Mouse (Mus musculus): ENCODE measurements at regions not wholly inside any gene's neighbourhood (a gene's known extent, or its start where the extent isn't known, plus 50 kb on each side); places are given as distances from the start of the nearest gene placed in this dataset.

DNA sequence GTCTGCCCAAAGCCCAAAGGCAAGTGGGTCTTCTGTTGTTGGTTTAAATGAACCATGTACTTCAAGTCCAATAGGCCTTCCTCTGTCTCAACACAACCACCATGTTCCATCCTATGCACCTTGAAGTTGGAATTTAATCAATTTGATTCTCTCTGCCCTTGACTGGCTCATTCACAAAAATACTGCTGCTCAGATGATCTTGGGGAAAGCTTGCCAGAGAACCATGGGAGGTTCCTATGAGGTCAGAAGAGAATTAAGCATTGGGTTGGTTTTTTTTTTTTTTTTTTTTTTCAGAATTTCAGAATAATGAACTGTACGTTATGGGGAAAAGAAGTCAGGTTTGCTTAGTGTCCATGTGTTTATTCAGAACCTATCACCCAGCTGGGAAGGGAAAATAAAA lies 224.1 kb upstream of the Tgfbr2 start:
- Histone ChIP-seq H3K4me3 (ENCODE audit: insufficient read depth, low read depth, low read length) (no peak overlapping the region), H3K4me1 (ENCODE audit: control insufficient read depth, insufficient read depth, insufficient read length, low read length) (peaks cover 7% of the 10 kb centered on the region)

DNA sequence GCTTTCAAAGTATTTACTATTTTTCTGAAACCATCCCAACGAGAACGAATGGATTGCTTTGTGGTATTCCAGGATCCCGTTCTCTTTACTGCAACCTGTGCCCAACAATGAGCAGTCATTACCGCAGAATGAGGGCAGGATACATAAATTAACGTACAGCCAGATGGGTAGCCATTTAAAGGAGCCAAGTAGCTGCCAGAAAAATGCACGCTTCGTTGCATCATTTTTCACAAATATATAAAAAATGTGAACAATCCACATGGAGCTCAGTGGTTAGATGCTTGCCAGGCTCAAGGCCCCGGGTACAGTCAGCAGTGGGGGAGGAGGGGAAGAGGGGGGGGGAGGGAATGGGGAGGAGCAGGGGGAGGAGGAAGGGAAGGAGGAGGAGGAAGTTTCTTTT lies 217.1 kb upstream of the Tgfbr2 start:
- Histone ChIP-seq H3K4me3 (ENCODE audit: insufficient read depth, low read depth, low read length) (no peak overlapping the region), H3K4me1 (ENCODE audit: control insufficient read depth, insufficient read depth, insufficient read length, low read length) (no peaks in the 10 kb centered on the region), H3K27ac (replicated peaks; ENCODE audit: low read depth, low read length) (no peak overlapping the region)

More for the DNA sequence above, 224.1 kb upstream of the Tgfbr2 start:
- H3K27ac ChIP-seq (replicated peaks; ENCODE audit: low read depth, low read length): no peak overlapping the region

DNA sequence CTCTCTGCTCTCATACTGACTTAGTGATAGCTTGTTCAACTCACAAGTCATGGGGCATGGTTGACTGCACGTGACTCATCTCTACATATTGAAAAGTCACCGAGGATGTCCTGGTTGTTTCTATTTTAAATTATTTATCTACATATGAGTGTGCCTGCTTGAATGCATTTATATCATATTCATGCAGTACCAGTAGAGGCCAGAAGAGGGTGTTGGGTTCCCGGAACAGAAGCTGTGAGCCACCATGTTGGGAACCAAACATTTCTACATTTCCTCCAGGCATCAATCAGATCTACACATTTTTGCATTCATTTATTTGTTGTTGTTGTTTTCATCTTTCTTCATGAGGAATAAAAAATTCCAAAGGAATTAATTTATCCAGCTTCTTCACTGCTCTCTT lies 214.6 kb upstream of the Tgfbr2 start:
- Histone ChIP-seq H3K27ac (replicated peaks; ENCODE audit: low read depth, low read length) (no peak overlapping the region), H3K4me1 (ENCODE audit: control insufficient read depth, insufficient read depth, insufficient read length, low read length) (peaks cover 3% of the 10 kb centered on the region; the same call in 1 of the 2 replicates), H3K4me3 (ENCODE audit: insufficient read depth, low read depth, low read length) (no peak overlapping the region)

DNA sequence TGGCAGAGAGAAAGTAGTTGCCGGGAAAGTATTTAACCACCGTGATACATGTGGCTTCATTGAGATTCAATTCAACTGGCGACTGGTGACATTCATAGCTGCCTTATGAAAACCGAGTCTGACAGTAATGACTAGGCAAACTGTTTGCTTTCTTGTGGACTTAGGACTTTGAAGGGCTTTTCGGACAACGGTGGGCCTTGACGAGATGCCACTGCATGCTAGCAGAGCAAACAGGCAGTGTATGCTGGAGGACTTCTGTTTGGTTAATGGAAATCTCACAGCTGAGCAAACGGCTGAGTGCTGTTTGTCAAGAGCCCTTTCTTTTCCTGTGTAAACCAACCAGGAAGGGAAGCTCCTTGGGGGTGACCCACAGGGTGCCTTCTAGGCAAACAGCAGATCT lies 213.7 kb upstream of the Tgfbr2 start:
- H3K4me1 ChIP-seq (ENCODE audit: control insufficient read depth, insufficient read depth, insufficient read length, low read length): peaks cover 7% of the 10 kb centered on the region
- no peak overlapping the region for H3K4me3 ChIP-seq (ENCODE audit: insufficient read depth, low read depth, low read length)
- H3K27ac ChIP-seq (replicated peaks; ENCODE audit: low read depth, low read length): no peak overlapping the region

DNA sequence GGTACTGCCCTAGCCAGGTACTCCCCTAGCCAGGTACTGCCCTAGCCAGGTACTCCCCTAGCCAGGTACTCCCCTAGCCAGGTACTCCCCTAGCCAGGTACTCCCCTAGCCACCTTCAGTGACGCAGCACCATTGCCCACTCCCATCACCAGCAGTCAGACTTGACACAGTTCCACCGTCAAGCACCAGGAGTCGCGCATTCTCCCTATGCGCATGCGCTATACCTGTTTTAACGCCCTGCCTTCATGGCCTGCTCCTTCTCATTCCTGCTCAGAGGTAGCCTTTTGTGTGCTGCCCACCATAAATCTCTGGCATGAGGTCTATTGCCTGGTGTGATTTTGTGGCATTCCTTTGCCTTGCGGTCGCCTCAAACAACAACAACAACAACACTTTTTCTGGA lies 212.9 kb upstream of the Tgfbr2 start:
- Histone ChIP-seq H3K4me3 (ENCODE audit: insufficient read depth, low read depth, low read length) (no peak overlapping the region), H3K4me1 (ENCODE audit: control insufficient read depth, insufficient read depth, insufficient read length, low read length) (peaks cover 13% of the 10 kb centered on the region)

DNA sequence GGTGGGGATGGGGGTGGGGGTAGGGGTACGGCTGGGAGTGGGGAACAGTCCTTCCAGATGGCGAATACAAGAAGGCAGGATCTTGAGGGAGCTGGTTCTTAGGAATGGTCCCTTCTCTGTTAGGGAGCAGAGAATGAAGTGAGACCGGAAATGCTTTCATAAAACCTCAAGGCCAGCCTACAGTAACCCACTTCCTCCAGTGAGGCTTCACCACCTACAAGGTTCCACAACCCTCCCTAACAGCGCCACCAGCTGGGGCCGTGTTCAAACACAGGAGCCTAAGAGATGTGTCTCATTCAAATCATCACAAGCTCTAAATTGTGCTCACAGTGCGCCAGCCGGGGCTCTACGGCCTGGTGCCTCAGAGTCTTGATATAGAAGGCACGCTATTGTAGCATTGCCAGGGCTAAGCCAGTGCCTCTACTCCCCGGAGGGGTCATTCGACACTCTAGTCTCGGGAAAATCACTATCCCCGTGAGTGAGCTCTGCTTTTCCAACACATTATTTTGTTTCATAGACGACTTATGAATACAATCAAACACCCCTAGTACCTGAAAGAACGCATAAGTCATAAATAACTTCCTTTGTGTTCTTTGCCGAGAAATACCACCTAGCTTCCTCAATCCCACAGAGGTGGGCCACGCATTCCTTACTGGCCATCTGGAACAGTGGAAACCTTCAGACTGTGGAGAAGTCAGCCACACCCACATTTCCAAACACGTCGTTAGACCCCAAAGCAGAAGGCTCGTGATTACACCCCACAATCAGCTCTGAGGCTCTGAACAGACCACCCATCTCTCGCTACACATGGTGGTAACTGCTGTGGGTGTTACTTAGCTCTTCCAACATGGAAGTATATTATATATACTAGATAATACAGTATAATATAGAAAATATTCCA lies 209.3 kb upstream of the Tgfbr2 start:
- Histone ChIP-seq H3K27ac (replicated peaks; ENCODE audit: low read depth, low read length) (no peak overlapping the region), H3K4me3 (ENCODE audit: insufficient read depth, low read depth, low read length) (no peak overlapping the region), H3K4me1 (ENCODE audit: control insufficient read depth, insufficient read depth, insufficient read length, low read length) (peaks cover 13% of the 10 kb centered on the region)

More for the DNA sequence above, 212.9 kb upstream of the Tgfbr2 start:
- no peak overlapping the region for H3K27ac ChIP-seq (replicated peaks; ENCODE audit: low read depth, low read length)

DNA sequence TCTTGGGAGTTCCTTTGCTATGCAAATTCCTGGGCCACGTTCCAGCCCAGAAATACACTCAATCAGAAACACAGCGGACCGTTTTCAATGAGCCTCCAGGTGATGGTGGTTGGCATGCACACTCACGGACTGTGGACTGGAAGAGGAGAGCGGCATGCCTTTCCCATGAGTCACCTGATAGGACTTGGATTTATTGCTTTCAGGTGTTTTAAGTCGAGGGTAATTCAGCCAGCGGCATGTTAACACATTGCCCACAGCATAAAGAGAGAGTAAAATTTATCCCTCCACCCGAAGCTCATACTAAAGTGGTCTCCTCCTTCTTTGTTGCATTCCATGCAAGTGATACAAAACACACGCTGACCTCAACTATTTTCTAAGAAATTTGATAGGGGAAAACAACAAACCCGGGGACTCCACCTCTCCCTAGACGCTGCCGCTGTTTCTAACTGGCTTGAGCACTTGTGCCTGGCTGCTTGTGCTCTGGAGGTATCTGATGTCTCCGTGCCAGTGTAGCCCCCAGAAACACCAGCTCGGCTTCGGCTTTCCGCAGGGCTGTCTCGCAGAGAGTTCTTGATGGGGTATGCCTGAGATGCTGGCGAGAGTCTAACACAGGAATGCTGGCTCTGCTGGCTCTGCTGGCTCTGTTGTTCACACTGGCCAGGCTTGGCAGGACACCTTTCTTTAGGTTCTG lies 208.4 kb upstream of the Tgfbr2 start:
- H3K4me3 ChIP-seq (ENCODE audit: insufficient read depth, low read depth, low read length): peak overlapping the region; percentile 20; the same call in 1 of the 2 replicates

DNA sequence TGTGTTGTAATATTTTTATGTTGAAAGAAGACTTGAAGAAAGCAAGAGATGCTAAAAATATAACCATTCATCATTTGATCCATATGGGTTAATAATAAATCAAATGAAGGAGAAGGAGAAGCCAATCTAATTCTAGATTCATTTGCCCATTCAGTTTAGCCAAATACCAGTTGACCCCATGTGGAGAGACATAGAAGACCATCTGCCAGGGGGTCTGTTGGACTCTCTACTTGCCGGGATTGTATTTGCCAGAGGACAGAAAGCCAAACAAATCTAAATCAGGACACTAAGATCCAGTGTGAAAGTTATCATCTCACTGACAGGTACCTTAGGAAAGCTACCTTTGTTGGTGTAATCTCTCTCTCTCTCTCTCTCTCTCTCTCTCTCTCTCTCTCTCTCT lies 202.5 kb upstream of the Tgfbr2 start:
- Histone ChIP-seq H3K4me3 (ENCODE audit: insufficient read depth, low read depth, low read length) (no peak overlapping the region), H3K4me1 (ENCODE audit: control insufficient read depth, insufficient read depth, insufficient read length, low read length) (peaks cover 7% of the 10 kb centered on the region; the same call in 1 of the 2 replicates), H3K27ac (replicated peaks; ENCODE audit: low read depth, low read length) (no peak overlapping the region)

More for the DNA sequence above, 208.4 kb upstream of the Tgfbr2 start:
- H3K27ac ChIP-seq (replicated peaks; ENCODE audit: low read depth, low read length): peak overlapping the region; percentile 49; the same call in 1 of the 2 replicates
- H3K4me1 ChIP-seq (ENCODE audit: control insufficient read depth, insufficient read depth, insufficient read length, low read length): peaks cover 13% of the 10 kb centered on the region

DNA sequence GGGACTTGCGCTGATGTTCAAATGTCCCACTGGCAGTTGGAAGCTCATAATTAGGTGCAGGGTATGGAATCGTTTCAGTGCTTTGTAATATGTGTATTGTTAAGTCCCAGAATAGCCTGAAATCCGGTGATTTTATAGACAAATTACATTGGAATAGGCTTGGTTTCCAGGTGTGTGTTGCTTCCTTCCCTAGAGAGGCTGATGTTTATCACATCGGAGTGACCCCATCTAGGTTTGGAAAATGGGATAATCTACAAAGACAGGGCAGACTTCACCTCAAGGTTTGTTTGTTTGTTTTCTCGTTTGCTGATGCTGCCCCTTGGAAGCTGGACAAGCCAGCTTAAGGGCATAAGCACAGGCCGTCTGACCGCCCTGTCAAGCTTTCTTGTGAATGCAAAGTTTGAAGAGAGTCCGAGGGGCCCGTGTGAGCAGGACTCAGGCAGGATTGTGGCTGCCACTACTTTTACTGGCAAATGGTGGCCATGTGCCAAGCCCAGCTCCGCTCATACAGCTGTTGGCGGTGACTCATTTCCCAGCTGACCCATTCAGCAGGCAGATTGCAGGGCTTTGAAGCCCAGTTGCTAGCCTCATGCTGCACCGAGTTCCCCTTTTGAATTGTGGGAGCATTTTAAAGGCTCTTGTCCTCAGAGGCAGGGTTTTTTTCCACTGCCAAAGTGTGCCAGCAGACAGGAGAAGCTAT lies 200.6 kb upstream of the Tgfbr2 start:
- peak overlapping the region; percentile 82 for H3K27ac ChIP-seq (replicated peaks; ENCODE audit: low read depth, low read length)
- H3K4me1 ChIP-seq (ENCODE audit: control insufficient read depth, insufficient read depth, insufficient read length, low read length): peaks cover 7% of the 10 kb centered on the region; the same call in 1 of the 2 replicates
- no peak overlapping the region for H3K4me3 ChIP-seq (ENCODE audit: insufficient read depth, low read depth, low read length)

DNA sequence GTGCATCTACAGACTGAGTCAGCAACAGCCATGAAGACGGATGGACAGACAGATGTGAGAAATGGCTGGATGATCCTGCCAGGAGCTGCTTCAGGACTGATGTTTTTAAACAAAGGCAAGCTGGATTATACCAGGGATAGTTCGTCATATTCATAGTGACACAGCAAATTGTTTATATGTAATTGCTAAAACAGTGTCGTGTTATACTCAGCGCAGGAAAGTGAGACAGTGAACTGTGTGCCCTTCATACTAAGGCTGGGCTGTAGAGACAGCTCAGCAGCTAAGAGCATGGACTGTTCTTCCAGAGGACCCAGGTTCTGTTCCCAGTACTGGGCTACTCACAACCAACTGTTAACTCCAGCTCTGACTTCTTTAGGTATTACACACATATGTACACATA lies 199.2 kb upstream of the Tgfbr2 start:
- H3K4me1 ChIP-seq (ENCODE audit: control insufficient read depth, insufficient read depth, insufficient read length, low read length): peaks cover 7% of the 10 kb centered on the region; the same call in 1 of the 2 replicates
- H3K27ac ChIP-seq (replicated peaks; ENCODE audit: low read depth, low read length): no peak overlapping the region
- no peak overlapping the region for H3K4me3 ChIP-seq (ENCODE audit: insufficient read depth, low read depth, low read length)

DNA sequence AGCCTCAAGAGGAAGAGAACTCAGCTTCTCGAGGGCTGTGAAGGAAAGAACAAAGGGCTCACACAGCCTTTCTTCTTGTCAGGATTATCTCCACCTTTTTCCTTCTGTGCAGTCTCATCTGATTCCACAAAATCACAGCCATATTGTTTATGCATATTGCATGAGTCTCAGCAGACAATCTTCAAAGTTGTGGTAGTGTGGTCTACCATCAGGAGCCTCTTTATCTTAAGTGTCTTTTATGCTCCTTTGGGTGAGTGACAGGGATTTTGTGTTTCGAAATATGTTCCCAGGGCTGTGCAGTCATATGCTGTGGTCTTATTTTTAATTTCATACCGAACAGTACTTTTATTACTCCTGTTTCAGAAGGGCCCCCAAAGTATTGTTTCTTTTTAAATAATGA lies 198.2 kb upstream of the Tgfbr2 start:
- peaks cover 7% of the 10 kb centered on the region; the same call in 1 of the 2 replicates for H3K4me1 ChIP-seq (ENCODE audit: control insufficient read depth, insufficient read depth, insufficient read length, low read length)
- H3K27ac ChIP-seq (replicated peaks; ENCODE audit: low read depth, low read length): no peak overlapping the region
- H3K4me3 ChIP-seq (ENCODE audit: insufficient read depth, low read depth, low read length): no peak overlapping the region

DNA sequence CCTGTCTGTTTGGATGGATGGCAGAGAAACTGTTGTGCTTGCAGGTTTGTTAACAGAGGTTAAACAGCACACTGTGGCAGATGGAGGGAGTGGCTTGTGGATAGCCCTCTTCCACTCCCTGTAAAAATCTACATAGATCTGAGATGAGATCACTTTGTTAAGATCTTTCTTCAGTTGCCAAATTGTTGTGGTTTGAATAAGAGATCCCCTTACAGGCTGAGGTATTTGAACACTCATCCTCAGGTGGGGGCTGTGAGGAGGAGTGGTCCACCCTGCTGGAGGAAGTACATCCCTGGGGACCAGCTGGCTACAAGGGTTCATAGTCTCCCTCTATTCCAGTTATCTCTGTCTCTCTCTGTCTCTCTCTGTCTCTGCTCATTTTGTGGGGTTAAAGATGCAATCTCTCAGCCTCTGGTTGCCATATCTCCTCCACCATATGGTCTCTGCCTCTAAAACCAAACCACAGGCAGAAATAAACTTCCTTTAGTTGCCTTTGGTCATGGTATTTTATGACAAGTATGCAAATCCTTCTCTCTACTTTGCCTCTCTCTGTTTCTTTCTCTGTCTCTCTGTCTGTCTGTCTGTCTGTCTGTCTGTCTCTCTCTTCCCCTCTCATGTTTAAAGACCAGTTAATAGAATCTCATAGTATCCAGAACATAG lies 194.0 kb upstream of the Tgfbr2 start:
- H3K4me1 ChIP-seq (ENCODE audit: control insufficient read depth, insufficient read depth, insufficient read length, low read length): 0 out of 2 replicates have a peak, but pooled peaks cover 2% of the 10 kb centered on the region
- no peak overlapping the region for H3K4me3 ChIP-seq (ENCODE audit: insufficient read depth, low read depth, low read length)
- H3K27ac ChIP-seq (replicated peaks; ENCODE audit: low read depth, low read length): no peak overlapping the region

DNA sequence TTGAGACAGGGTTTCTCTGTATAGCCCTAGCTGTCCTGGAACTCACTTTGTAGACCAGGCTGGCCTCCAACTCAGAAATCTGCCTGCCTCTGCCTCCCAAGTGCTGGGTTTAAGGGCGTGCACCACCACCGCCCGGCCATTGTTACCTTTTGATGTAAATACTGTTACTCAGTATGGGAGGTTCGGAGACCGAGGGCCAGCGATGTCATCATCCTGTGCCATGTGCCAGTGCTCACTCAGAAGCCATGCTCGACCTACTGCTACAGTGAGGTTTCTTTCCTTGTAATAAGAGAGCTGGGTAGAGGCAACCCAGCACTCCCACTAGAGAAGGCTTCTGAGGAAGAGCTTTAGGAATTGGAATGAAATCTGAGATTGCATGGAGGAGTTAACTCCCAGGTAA lies 191.6 kb upstream of the Tgfbr2 start:
- H3K27ac ChIP-seq (replicated peaks; ENCODE audit: low read depth, low read length): no peak overlapping the region

DNA sequence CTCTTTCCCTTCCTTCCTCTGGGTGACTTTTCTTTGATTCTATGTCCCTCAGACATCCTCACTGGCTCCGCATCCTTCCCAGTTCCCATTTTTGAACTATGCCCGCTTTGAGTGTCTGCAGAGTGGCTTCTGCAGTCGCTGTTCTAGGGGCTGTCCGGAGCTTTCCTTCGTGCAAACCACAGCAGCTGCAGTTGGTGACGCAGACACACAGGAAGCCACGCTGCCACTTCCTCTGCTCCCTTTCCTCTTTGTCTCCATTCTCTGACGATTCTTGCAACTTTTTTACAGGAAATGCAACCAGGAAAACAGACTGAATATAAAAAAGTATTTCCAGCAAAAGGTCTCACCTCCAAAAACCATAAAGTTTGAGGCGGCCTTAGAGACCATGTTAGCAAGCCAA lies 191.0 kb upstream of the Tgfbr2 start:
- no peak overlapping the region for H3K4me3 ChIP-seq (ENCODE audit: insufficient read depth, low read depth, low read length)
- 0 out of 2 replicates have a peak, but pooled peaks cover 2% of the 10 kb centered on the region for H3K4me1 ChIP-seq (ENCODE audit: control insufficient read depth, insufficient read depth, insufficient read length, low read length)
- H3K27ac ChIP-seq (replicated peaks; ENCODE audit: low read depth, low read length): peak overlapping the region; percentile 67; the same call in 1 of the 2 replicates

More for the DNA sequence above, 191.6 kb upstream of the Tgfbr2 start:
- Histone ChIP-seq H3K4me1 (ENCODE audit: control insufficient read depth, insufficient read depth, insufficient read length, low read length) (0 out of 2 replicates have a peak, but pooled peaks cover 2% of the 10 kb centered on the region), H3K4me3 (ENCODE audit: insufficient read depth, low read depth, low read length) (no peak overlapping the region)
